Mouse (Mus musculus) kidney, postnatal 14 days (tissue): ENCODE data around the gene Stac2.

Source experiments
- DNase-seq: peaks from one replicate; pipeline ENCODE4 v3.0.0; 2022; ENCODE audit warnings: mixed read lengths

Gene Stac2

DNA sequence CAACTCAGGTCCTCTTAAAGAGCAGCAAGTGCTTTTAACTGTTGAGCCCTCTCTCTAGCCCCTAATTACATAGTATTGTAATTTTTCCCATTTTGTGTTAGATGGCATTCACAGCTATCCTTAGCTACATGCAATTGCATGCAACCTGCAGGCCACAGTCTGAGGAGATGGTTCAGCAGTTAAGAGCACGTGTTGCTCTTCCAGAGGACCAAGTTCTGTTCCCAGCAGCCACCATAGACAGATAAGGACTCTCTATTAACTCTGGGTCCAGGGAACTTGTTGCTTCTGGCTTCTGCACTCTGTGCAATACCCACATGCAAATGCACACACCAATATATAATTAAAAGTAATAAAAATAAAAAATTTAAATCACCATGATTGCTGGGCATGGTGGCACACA lies 56.6 kb downstream of the Stac2 start:
- DNase-seq, result no peak

DNA sequence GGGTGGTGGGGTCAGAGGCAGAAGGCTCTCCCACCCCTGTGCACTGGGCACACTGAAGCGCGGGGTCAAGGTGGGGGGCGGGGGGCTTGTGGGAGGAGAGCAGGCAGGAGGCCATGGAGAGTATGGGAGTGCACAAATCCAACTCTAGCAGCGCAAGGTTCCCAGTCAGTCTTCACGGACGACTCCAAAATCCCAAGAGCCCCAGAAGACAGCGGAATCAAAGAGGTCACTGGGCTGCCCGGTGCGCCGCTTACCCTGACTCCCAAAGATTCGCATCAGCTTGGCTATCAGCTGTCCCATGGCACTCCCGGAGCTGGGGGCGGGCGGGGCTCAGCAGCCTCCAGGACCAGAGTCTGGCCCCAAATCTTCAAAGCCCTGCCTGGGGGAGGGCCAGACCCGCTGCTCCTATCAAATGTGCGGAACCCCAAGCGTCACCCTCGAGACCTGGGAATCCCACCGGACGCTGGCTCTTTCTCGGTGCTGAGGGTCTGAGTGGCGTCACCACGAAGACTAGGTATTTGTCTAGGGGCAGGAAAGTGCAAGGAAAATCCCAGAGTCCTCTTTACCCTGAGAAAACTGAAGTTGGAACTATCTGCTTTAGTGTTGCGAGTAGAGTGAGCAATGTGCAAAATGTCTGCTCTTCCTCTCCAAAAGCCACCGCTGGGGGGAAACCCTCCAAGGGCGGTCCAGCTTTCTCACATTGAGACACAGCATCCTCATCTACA lies 57.5 kb downstream of the Stac2 start, which contains the start of gene Arl5c:
Arl5c (minus strand) TSS at position 618 of the 725 bp plus-strand sequence.
- peak; percentile 56 for DNase-seq

DNA sequence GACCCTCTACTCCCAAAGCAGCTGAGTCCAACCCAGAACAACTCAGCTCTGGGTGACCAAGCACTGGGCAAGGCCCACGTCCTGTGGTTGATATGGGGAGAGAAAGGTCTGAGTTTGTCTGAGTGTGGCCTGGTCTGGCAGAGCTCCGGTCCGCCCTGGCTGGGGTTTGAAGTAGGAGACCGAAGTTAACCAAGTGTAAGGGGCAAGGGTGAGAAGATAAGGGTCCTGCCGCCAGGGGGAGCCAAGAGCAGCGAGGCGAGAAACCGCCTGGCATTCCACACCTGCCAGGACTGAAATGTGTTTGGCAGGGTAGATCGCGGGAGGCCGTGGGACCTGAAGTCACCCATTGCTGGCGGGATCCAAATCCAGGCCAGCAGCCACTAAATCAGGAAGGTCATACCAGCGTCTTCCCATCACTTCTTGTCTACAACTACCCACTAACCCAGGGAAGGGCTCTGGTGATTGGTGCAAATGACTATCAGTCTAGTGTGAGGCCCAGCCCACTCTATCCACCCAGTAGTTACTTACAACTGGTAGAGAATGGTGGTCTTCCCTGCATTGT lies 58.6 kb downstream of the Stac2 start:
- peak; percentile 83 for DNase-seq

DNA sequence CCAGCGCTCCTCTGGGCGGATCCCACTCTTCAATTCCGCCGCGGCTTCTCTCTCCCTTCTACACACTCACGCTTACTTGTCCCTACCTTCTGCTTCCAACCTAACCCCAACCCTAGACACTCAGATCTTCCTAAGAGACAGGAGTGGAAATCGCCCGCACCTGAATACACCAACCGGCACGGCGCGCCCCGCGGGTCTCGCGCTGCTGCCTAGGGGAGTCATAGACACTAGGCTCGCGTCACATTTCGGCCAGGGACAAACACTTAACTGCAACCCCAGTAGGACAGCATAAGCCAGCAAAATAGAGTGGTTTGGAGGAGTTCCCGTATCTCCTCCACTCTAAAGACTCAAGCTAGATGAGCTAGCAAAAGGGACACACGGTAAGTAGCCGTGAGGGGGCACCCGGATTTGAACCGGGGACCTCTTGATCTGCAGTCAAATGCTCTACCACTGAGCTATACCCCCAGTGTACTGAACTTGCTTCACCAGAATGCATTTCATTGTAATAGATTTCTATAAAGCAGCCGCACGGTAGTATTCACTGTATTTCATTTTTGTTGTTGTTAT lies 64.6 kb downstream of the Stac2 start:
- peak; percentile 92 for DNase-seq

DNA sequence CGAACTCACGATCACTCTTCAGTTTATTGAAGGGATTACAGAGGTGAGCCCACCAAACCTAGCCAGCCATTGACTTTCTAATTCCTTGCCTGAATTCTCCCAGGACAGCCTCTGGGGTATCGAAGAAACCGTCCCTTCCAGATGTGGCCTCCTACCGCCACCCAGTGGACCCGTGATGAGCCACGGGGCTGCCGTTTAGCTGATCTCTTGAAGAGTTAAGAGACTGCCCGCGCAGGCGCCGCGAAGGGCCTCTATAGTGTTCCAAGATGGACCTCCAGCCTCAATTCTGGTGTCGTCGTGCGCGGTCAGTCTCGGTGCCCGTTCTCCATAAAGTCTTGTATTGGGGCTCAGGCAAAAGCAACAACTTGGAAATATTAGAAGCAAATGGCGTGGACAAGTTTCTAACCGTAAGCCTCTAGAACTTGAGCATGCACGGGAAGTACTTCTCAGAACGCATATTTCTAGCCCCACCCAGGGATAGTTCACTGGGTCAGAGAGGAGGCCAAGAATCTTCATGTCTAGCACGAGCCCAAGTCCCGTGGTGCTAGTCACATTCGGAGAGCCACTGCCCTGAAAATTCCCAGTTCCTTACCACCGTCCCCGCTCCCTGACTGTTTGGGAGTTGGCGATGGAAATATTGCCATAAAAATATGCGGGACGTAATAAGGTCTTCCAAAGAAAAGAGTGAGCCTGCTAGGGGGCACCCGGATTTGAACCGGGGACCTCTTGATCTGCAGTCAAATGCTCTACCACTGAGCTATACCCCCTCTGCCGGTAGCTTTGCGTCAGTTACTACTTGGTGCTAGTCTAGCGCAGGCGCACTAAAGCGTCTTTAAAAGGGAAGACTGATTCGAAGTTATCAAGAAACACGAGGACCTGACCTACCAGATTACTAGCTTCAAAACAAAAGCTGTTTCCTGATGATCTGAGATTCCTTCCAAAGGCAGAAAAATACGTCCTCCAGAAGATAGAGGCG lies 65.4 kb downstream of the Stac2 start:
- peak; percentile 95 for DNase-seq

DNA sequence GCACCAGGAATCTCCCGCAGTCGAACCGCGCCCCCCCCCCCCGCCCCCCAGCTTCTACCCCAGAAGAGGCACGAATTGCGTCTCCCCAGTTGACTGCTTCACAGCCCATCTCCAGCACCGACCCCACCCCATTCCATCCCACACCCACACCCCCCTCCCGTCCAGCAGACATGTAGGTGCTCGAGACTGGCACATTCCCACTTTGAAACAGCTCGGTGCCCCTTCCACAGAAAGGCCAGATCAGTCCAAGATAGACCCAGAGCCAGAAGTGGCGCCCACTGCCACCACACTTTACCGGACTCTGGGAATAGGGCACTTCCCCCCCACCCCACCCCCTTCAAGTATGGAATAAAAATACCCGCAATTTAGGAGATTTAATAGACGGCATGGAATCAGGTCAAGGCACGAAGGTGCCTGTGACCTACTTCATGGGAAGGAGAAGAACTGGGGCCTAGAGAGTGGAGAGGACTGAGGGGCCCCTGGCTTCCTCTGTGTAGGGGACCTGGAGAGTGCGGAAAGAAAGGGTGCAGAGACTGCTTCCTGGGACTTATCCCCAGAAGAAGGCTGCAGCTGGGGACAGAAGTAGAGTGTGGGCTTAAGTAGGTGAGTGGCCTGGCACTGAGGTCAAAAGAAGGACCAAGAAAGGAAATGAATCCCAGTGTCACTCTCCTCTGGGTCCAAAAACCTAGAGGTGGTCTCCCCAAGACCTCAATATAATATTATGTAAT lies 66.4 kb downstream of the Stac2 start:
- no peak for DNase-seq
